Mouse (Mus musculus): ENCODE measurements at regions not wholly inside any gene's neighbourhood (a gene's known extent, or its start where the extent isn't known, plus 50 kb on each side); places are given as distances from the start of the nearest gene placed in this dataset.

DNA sequence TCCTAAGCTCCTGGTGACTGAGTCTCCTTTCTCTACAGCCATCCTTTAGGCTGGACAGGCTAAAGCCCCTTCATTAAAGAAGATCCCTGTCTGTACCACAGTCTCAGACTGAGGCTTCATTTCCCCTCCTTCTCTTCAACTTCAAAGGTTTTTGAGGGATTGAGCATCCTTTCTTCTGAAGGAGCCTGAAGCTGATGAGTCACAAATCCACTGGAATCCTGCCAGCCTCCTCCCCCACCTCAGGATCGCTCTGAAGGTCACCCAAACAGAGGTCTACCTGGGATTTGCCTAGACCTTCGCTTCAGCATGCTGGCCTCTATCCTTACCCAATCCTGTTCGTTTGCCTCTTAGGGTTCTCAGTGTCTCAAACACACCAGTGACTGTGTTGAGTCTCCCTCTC lies 57.7 kb upstream of the Ror1 start:
- peak; percentile 73 for DNase-seq

DNA sequence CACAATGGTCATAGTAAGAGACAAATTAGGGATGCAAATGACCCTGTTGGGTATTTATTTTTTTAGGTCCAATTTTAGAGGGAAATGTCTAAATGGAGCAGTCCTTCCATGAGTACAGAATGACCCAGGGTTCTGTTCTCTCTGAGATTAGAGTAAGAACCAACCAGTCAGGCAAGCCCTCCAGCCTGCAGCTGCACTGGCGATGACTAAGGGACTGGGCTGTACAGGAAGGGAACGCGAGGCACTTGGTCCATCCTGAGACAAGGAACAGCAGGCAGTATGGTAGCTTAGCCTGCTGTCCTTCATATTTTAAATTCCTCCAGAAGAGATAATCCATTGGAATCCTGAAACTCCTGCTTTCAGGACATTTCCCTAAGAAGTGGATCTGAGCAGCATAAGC lies 55.9 kb upstream of the Ror1 start:
- peak; percentile 92 for DNase-seq

DNA sequence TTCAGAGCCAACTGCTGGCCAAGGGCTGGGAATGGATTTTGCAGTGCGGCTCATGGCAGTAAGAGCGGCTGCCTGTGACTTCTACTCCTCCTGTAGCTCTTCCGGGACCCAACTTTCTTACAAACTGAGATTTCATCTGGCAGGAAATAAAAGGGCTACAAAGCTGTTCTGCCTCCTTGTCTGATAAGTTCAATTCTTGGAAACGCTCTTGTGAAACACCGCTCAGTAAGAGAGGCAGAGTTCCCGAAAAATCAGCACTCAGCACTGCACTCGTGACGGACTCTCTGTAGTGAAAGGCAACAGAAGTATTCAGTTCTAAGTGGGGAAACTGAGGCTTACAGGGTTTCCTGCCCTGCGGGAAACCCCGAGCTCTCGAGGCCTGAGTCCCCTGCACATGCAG lies 53.6 kb upstream of the Ror1 start:
- DNase-seq, result peak; percentile 90

DNA sequence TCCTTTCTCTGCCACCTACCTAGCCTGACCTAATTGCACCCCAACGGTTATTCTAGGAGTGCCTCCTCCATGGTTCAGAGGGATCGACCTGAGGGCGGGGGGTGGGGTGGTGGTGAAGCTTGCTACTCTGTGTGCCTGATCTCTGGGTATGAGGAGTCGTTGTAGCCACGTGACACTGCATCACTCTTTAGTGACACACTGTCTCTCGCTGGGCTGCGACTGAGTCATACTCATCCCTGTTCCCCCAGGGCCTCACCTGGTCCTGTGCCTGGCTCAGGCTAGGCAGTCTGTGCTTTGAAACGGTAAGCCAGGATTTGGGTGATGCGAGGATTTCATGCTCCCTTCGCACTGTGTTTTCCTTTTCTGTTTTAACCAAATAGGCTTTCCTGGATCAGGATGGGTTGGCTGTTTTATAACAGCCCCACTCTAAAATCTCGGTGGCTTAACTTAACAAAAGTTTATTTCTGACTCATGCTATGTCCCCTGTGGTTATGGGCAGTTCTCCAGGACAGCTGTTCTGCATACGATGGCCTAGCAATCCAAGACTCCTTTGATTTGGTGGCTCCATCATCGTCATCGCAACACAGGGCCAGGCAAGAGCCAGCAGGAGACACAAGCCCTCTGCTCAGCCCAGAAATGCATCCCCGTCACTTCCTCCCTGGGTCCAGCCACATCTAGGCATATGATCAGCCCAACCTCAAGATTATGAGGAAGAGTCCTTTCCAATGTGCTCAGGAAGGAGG lies 50.3 kb upstream of the Ror1 start:
- DNase-seq, result peak; percentile 98
